Mouse (Mus musculus) CD4-positive helper T cell, adult 2 months (primary cell): ENCODE measurements around the gene Snx8.
A peak's percentile ranks its signal among the peaks of the same experiment; 100 is the strongest.

Experiments
- DNase-seq: peaks from one replicate; pipeline ENCODE4 v3.0.0-alpha.2; 2012; ENCODE audit warnings: low read depth, missing footprints, low spot score

Snx8 gene

DNA sequence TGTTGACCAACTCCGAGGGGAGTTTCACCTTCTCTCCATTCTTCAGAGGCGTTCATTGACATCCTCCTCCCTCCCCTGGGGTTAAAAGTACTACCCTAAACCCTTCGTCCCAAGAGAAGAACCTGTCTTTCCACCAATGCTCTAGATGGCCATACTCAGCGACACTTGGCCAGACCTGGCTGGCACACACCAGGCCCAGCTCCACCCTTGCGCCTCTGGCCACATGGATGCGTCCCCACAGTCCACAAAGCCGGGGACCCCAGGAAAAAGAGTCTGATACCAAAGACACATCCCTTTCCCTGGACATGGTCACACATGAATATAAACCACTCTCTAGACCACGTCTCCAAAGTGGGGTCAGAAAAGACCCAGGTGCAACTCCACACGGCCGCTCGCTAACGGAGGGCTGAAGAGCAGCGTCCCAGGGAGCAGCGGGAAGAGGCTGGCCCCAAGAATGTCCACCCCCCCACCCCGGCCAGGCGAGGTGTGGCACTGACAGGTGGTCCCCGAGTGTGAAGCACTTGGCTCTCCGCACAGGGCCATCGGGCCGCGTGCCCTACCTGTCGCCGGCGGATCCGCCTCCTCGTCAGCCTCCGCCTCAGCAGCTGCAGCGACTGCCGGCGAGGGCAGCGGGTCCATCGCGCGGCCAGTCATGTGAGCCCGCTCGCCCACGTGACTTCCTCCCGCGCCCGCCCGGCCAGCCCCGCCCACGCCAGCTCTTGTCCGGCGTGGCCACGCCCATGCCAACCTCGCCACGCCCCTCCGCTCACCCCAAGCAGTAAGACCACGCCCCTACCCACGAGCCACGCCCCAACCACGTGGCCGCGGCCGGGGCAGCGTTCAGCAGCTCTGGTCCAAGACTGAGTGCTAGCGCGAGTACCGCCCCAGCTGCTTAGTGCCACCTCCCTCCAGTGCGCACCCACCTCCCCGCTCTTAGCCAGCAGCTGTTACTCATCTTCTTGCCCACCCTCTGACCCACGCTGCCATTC lies at the start of gene Snx8:
Snx8 (minus strand) TSS at position 675 of the 989 bp plus-strand sequence.
- DNase-seq: peak; percentile 89

DNA sequence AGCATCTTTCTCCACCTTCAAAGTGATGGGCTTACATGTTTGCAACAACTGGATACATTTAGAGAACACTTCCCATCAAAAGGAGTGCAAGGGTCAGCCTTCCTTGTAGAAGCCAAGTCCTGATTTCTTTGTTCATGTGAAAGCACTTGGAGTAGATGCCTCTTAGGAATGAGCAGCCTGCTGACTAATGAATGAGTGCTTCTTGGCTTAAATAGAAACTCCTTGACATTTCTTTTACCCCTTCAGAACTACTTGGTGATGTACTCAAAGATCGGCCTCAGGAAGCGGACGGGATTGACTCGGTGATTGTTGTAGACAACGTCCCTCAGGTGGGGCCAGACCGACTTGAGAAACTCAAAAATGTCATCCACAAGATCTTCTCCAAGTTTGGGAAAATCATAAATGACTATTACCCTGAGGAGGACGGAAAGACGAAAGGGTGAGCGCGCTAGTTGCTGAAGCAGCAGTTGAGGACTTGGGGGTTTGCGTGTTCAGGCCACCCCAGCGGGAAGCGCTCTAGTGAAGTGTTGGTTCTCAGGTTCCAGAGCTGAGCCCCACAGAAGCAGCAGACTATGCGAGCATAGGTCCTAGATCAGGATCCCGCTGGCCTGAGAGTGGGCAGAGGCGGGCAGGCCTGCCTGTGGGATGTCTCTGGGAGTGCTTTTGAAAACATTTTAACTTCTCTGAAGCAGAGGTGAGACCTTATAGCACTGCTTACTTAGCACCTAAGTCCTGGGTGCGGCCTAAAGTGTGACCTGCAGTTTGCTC lies 36.1 kb upstream of the Snx8 start:
- DNase-seq: no peak

GRCm38 (mm10) chr5:140420616-140421015 lies 31.6 kb upstream of the Snx8 start:
- DNase-seq: no peak

DNA sequence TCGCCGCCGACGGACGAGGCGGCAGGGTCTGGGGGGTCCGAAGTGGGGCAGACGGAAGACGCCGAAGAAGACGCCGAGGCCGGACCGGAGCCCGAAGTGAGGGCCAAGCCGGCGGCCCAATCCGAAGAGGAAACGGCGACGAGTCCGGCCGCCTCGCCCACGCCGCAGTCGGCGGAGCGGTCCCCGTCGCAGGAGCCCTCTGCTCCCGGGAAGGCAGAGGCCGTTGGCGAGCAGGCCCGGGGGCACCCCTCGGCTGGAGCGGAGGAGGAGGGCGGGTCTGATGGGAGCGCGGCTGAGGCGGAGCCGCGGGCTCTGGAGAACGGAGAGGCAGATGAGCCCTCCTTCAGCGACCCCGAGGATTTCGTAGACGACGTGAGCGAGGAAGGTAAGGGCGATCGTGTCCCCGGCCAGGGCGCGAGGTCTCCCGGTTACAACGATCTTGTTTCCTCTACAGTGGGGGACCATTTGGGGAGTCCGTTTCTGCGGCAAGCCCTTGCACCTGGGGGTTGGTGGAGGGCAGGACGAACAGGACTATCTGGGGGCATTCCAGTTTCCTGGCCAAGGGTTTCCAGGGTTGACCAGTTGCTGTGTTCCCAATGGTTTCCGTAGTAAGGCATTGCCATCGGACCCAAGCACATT lies 30.5 kb upstream of the Snx8 start:
- DNase-seq: no peak

DNA sequence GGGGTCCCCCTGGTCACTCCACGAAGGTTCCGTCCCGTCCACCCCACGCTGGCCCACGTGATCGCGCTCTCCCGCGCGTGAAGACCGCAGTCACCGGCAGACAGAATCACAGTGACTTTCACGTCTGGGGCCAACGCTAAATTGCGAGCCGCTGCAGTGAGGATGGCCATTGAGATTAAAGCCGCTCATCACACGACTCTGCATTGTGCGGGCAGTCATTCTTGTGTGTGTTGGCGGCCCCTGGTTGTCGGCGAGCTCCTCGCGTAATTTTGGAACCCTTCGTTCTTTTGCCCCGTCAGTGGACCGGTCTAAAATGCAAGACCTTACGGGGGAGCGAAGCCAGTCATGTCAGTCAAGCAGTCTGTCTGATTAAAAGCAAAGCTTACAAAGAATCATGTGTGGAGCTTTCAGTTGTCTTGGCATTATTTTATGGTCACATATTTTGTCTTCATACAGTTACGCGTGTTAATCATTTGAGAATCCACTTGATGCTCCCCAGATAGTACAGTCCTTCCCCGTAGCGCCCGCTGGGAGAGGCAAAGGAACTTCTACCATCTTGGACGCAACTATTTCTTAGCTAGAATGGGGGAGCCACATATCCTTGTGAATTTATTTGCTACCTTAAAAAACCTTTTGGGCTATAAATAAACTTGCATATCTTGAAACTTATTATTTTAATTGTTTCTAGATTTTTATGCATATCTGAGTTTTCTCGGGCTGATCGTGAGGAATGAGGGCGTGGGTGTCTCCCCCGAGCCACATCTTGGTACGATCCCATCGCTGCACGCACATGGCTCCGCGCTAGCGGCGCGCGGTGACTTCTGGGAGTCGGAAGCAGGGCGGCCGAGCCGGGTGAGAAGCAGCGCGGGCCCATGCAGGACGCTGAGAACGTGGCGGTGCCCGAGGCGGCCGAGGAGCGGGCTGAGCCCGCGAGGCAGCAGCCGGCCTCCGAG lies 29.7 kb upstream of the Snx8 start, which contains the start of gene Eif3b:
Eif3b (plus strand) TSS at position 840 of the 953 bp plus-strand sequence.
- peak; percentile 95 for DNase-seq

GRCm38 (mm10) chr5:140418106-140418488 lies 29.0 kb upstream of the Snx8 start:
- DNase-seq: no peak

- DNase-seq: no peak
These were observed 25.6 kb upstream of the Snx8 start for GRCm38 (mm10) chr5:140414647-140415046.

DNA sequence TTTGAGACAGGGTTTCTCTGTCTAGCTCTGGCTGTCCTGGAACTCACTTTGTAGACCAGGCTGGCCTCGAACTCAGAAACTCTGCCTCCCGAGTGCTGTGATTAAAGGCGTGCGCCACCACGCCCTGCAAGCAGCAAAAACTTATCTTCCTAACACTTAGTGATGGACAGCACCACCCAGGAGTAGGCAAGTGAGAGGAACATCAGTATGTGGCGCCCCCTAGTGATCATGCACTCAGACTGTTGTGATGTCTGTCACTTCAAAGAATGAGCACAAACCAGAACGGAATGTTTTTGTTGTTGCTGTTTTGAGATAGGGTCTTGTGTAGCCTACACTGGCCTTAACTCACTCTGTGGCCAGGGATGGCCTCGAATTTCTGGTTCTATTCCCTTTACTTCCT lies 22.3 kb upstream of the Snx8 start:
- peak; percentile 63 for DNase-seq

DNA sequence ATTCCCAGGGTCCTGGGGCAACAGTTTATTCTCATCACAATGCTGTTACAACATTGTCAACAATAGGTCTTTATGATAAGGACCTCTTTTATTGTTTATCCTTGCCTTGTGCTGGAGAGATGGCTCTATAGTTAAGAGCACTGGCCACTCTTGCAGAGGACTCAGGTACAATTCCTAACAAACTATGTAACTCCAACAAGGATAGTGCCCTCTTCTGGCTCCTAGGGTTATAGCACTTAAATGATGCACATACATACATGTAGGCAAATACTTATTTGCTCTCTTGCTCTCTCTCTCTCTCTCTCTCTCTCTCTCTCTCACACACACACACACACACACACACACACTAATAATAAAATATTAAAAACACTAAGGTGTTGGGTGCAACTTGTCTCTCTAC lies 19.7 kb upstream of the Snx8 start:
- no peak for DNase-seq

DNA sequence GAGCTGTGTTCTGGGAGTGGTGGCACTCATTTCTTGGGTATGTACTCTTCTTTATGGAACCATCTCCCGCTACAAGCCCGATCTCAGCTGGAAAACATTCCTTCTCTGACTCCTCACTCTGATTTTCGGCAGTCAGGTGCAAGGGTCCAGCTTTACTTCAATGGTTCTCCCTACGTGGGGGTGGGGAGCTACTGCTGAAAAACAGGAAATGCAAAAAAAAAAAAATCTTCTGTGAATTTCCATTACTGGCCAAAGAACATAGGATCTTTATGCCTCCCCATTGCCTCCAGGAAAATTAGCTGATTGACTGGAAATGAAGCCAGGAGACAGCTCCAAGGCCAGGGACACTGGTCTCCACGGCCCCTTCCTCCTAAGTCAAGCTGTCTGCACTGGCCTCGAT lies 17.6 kb upstream of the Snx8 start:
- DNase-seq: no peak

DNA sequence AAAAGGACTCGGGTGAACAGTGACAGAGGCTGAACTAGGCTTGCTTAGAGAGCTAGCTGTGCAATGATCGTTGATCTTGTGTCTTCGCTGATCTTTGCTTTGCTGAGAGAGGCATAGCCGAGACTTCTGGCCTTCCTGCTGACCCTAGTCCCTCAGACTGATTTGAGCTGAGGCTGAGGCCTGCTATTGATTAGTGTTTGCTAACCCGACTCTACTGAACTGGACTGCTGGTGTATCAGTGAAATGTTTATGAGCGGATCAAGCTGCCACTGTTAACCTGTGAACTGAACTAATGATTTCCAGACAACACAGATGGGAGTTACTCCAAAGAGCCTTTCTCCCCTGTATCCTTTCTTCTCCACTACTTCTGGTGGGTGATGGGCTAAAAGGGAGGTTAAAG lies 16.1 kb upstream of the Snx8 start:
- DNase-seq: no peak

- DNase-seq: no peak
These were observed 13.7 kb upstream of the Snx8 start for GRCm38 (mm10) chr5:140402640-140403270.

GRCm38 (mm10) chr5:140396166-140396940 lies 7.3 kb upstream of the Snx8 start:
- DNase-seq: peak; percentile 41

GRCm38 (mm10) chr5:140392701-140393100 lies 3.6 kb upstream of the Snx8 start:
- DNase-seq: peak; percentile 20

- no peak for DNase-seq
These were observed 2.9 kb upstream of the Snx8 start for GRCm38 (mm10) chr5:140391981-140392380.

GRCm38 (mm10) chr5:140391435-140391834 lies 2.4 kb upstream of the Snx8 start:
- no peak for DNase-seq

- no peak for DNase-seq
These were observed 585 bp upstream of the Snx8 start for GRCm38 (mm10) chr5:140389647-140390046.

DNA sequence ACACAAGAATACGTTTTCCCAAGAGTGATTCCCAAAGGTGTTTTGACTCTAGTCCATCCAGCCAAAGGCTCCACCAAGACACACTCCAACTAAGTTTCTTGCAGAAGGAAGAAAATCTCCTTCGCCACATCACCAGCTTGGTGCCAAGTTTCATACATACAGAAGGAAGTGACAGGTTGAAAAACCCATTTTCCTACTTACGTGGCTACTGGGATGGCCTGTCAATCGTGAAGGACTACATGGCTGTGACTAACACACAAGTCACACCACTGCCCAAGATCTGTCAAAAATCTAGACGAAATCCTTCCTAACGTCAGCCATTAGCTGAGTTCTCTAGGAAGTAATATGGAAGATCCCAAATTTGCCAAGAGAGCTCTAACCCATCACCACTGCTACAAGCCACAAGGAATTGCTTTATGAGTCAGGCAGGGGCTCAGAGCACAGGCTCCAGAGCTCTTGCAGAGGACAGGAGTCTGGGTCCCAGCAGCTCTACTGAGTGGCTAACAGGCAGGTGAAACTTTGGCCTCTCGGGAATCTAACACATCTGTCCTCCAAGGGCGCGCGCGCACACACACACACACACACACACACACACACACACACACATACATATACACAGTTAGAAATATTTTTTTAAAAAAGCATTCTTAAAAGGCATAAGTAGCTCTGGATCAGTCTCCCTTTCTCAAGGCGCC lies 1.1 kb downstream of the Snx8 start:
- peak; percentile 4 for DNase-seq

- DNase-seq: no peak
These were observed 1.8 kb downstream of the Snx8 start for GRCm38 (mm10) chr5:140387236-140387635.
